Mouse (Mus musculus) spleen, adult 2 months (tissue): ENCODE measurements around the gene Dnajc1. TPM values are rescaled to one million over a fixed set of nuclear protein-coding genes. Genes with fewer than 3 reads are reported as not detected.

Experiments
- DNase-seq, 2 experiments: peaks; one replicate each; pipeline versions ENCODE4 v3.0.0 to v3.0.0-alpha.2; 2012 to 2021; ENCODE audit warnings: low spot score in 2 of 2, low read depth in 1 of 2
- H3K27ac ChIP-seq: fragments of 200-500 bp; 2 replicates; pipeline ENCODE4 v1.5.1; 2012; ENCODE audit warnings: low read length, inconsistent platforms; ENCODE audit not compliant: insufficient read depth
- H3K27me3 ChIP-seq: fragments of 200-500 bp; 2 replicates; pipeline ENCODE4 v1.6.1; 2012; ENCODE audit warnings: mild to moderate bottlenecking, moderate library complexity, low read length, inconsistent platforms; ENCODE audit not compliant: control insufficient read depth, insufficient read depth
- H3K36me3 ChIP-seq: fragments of 200-500 bp; 2 replicates; pipeline ENCODE4 v1.6.1; 2012; ENCODE audit warnings: mild to moderate bottlenecking, low read length, inconsistent platforms; ENCODE audit not compliant: control insufficient read depth, insufficient read depth
- H3K4me1 ChIP-seq: fragments of 200-500 bp; 2 replicates; pipeline ENCODE4 v1.6.1; 2011; ENCODE audit warnings: inconsistent platforms; ENCODE audit not compliant: control insufficient read depth, insufficient read depth, insufficient read length
- H3K4me3 ChIP-seq: fragments of 200-500 bp; 2 replicates; pipeline ENCODE4 v1.5.1; 2011; ENCODE audit warnings: mild to moderate bottlenecking, inconsistent platforms; ENCODE audit not compliant: insufficient read depth, insufficient read length; ENCODE audit errors: extremely low read depth
- CTCF ChIP-seq: fragments of 200-500 bp; IDR thresholded peaks from 2 replicates; pipeline ENCODE4 v1.5.1; 2011; ENCODE audit warnings: mild to moderate bottlenecking, inconsistent platforms; ENCODE audit not compliant: insufficient read depth, insufficient read length, insufficient replicate concordance; ENCODE audit errors: extremely low read depth
- POLR2A ChIP-seq: fragments of 200-500 bp; IDR thresholded peaks from 2 replicates; pipeline ENCODE4 v1.6.1; 2011; ENCODE audit warnings: low read depth, low read length, inconsistent platforms
- WGBS: fragments of 180-500 bp; shearing (Covaris S2); methylation state at CpG from one replicate; pipeline ENCODE4 v1.1.7; 2018; 5-methylcytosine and 5-hydroxymethylcytosine counted together
- polyA plus RNA-seq: library from polyadenylated mRNA; depleted of rRNA; stranded (reverse); fragments of >200 nt; gene quantifications from 2 replicates; pipeline ENCODE4 v1.2.3, GENCODE M21; 2012

Gene Dnajc1
- polyA plus RNA-seq, 1 experiment = 10.1 TPM

DNA sequence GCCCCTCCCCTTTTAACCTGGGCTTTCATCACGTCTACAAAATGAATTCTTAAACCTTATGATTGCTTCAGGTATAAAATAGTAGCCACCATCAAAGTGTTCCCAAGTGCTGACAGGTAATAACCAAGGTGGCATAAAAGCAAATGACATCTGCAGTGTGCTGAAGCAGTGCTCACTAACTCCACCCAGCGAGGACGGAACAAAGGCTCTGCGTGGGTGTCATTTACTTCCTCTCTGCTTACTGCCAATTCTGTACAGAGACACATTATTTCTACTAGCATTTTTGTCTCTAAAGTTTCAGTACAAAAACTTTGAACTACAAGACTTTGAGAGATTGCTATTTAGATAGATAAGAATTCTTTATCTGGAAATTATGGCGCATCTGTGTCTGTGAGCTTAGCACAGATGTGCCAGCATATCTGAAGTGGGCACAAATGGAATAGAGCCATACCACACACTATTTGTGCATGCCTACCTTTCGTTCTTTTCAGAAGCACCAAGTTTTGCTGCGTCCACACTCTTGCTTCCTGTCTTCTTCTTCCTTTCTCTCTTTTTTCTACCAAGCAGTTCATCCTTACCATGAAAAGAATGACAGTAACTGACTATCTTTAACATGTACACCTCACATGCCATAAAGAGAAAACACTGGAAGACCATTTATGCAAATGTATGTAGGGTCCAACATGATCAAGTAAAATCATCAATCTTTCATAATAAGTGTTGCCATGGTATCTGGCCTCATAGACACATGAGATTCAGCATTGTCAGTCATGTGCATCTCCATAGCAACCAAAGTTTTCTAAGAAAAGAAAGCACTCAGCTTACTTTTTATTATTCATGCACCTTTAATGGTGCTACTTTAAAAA lies 85.0 kb downstream of the Dnajc1 start:
- WGBS = 50% methylated on average over 7 of the region's 7 CpGs
- Histone ChIP-seq H3K4me3 (no peak overlapping the region), H3K36me3 (no peaks in the 10 kb centered on the region), H3K27me3 (no peaks in the 10 kb centered on the region), H3K27ac (no peak overlapping the region), H3K4me1 (no peaks in the 10 kb centered on the region)
- TF ChIP-seq CTCF (no peak), POLR2A (no peak)
- peak; percentile 28 to 37 for DNase-seq

DNA sequence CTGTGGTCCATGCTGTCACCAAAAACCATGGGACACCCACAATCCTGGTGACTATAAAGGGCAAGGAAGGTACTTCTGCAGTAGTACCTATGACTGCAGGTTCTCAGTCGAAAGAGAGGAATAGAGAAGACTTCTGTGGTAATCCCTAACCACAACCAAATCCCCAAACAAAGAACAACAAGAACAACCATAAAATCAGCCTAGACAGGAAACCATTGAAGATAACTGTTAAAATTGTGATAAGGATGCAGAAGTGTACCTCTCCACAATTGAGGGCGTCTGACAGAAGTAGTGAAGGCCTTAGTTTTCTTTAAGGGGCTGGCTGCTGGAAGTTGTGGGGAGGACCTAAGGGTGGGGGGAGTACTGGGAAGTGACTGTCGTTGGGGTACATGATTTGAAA lies 91.7 kb downstream of the Dnajc1 start:
- H3K4me1 ChIP-seq = no peaks in the 10 kb centered on the region
- TF ChIP-seq CTCF (no peak), POLR2A (no peak)
- no peaks in the 10 kb centered on the region for H3K27me3 ChIP-seq
- no peaks in the 10 kb centered on the region for H3K36me3 ChIP-seq
- H3K4me3 ChIP-seq = no peak overlapping the region
- no peak overlapping the region for H3K27ac ChIP-seq
- DNase-seq = no peak
- 54% methylated on average over 3 of the region's 3 CpGs for WGBS

DNA sequence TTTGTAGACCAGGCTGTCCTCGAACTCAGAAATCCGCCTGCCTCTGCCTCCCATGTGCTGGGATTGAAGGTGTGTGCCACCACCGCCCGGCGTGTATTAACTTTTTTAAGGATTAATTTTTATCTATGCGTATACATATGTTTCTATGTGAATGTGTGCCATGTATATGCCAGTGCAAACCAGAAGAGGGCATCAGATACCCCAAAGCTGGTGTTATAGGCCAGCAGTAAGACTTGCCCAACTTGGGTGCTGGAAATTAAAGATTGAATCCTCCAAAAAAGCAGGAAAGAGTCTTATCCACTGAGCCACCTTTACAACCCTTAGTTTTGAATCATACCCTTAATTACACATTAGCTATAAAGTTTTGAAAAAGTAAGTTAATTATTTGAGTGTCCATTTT lies 107.5 kb downstream of the Dnajc1 start:
- TF ChIP-seq CTCF (no peak), POLR2A (no peak)
- no peak for DNase-seq
- WGBS = 94% methylated on average over 6 of the region's 6 CpGs
- no peak overlapping the region for H3K27ac ChIP-seq
- no peaks in the 10 kb centered on the region for H3K4me1 ChIP-seq
- H3K36me3 ChIP-seq = no peaks in the 10 kb centered on the region
- no peak overlapping the region for H3K4me3 ChIP-seq
- no peaks in the 10 kb centered on the region for H3K27me3 ChIP-seq

DNA sequence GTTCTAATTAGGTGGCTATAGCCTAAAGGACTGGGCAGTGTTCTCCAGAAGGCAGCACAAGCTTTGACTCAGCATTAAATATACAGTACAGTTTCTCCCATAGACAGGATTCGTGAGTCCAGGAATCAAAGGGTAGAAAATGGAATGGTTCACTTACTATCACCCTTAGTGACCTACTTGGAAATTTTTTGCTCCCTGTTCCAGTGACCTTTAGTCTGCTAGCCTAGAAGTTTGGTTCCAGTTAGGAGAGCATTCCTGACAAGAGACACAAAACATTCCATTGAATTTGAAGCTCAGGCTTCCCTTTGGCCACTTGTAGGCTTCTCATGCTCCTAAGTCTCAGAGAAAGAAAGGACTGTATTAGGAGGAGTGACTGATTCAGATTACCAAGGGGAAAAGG lies 126.9 kb downstream of the Dnajc1 start:
- no peak for DNase-seq
- Histone ChIP-seq H3K4me3 (no peak overlapping the region), H3K27ac (no peak overlapping the region), H3K36me3 (no peaks in the 10 kb centered on the region), H3K27me3 (no peaks in the 10 kb centered on the region), H3K4me1 (no peaks in the 10 kb centered on the region)
- TF ChIP-seq CTCF = no peak
- no peak for TF ChIP-seq POLR2A
- WGBS = 92% methylated on average over 1 of the region's 1 CpGs

DNA sequence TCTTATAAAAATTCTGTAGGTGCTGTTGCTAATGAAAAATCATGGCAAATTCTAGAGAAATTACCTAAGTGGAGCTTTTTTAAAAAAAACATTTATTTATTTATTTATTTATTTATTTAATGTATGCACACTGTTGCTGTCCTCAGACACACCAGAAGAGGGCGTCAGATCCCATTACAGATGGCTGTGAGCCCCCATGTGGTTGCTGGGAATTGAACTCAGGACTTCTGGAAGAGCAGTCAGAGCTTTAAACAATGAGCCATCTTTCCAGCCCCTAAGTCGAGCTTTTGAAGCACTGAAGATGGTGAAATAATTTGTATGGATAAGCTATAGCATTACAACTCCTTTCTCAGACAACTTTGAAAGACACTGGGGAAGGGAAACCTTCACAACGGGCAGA lies 128.1 kb downstream of the Dnajc1 start:
- Histone ChIP-seq H3K4me3 (no peak overlapping the region), H3K36me3 (no peaks in the 10 kb centered on the region), H3K27ac (no peak overlapping the region), H3K4me1 (no peaks in the 10 kb centered on the region), H3K27me3 (no peaks in the 10 kb centered on the region)
- DNase-seq = no peak
- 90% methylated on average over 3 of the region's 3 CpGs for WGBS
- no peak for TF ChIP-seq CTCF

DNA sequence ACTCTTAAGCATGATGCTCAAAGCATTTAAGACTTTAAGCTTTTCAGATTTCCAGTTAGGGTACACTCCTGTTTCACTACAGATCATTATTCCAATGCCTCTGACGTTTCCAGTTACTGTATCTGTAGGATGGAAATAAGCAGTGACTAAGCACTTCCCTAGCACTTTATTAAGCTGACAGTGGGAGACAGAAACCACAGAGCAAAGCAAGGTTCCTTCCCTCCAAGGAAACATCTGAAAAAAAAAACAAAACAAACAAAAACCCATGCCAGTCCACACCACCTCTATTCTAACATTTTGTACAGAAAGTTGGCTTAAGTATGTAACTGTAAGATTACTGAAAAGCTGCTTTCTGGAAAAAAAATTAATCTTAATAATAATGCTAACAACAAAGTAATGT lies 130.3 kb downstream of the Dnajc1 start:
- 17% methylated on average over 1 of the region's 1 CpGs for WGBS
- H3K27ac ChIP-seq = no peak overlapping the region
- no peak for DNase-seq
- H3K27me3 ChIP-seq = no peaks in the 10 kb centered on the region
- H3K4me1 ChIP-seq = no peaks in the 10 kb centered on the region
- H3K36me3 ChIP-seq = no peaks in the 10 kb centered on the region
- TF ChIP-seq POLR2A (no peak), CTCF (no peak)
- H3K4me3 ChIP-seq = no peak overlapping the region

DNA sequence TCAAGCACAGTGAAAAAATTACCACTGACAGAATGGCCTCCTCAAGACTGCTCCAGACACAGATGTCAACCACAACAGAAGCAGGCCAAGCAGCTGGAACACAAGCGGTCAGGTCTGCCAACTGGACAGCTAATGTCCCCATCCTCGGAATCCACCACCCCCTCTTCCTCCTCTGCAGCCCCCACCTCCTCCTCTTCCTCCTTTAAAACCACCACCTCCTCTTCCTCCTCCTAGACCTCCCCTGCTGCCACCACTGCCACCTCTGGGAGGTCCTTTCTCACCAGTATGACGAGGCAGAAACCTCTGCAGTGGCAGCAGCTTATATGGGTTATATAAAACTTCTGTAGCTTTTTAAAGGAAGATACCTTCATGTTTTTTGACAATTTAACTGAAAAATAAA lies 143.4 kb downstream of the Dnajc1 start:
- WGBS = 81% methylated on average over 3 of the region's 3 CpGs
- H3K4me1 ChIP-seq = no peaks in the 10 kb centered on the region
- H3K36me3 ChIP-seq = peaks cover 4% of the 10 kb centered on the region
- no peaks in the 10 kb centered on the region for H3K27me3 ChIP-seq
- H3K27ac ChIP-seq = no peak overlapping the region
- H3K4me3 ChIP-seq = no peak overlapping the region
- no peak for DNase-seq
- TF ChIP-seq POLR2A (no peak), CTCF (no peak)
